Mouse (Mus musculus): ENCODE data around the gene Ube2r2.

GRCm38 (mm10) chr4:41100986-41101385 lies 34.6 kb upstream of the Ube2r2 start:
- no peak for TF ChIP-seq CTCF (IDR thresholded peaks at IDR 0.05; ENCODE audit: extremely low read depth, insufficient read depth, low read length)
- TF ChIP-seq POLR2A (IDR thresholded peaks at IDR 0.05; ENCODE audit: extremely low read depth, insufficient read depth, low read length) = no peak

Measured in cortical plate, adult 2 months (tissue).